Mouse (Mus musculus): Measurements from ENCODE around the gene Flt4. TPM values are rescaled to one million over a fixed set of nuclear protein-coding genes. Genes with fewer than 3 reads are reported as not detected.
"Not testable (repeated sequence)": the region's sequence is repeated elsewhere in the genome, so short reads cannot be mapped to it uniquely, and the experiment has no call there.

The Flt4 gene
- polyA plus RNA-seq (2012; rRNA removed) = 1.9 and 2.1 TPM in 2 replicates

- not testable (repeated sequence) for H3K27ac ChIP-seq (ENCODE audit: insufficient read depth, low read length)
- H3K4me3 ChIP-seq (ENCODE audit: insufficient read depth, low read length) = peak within 1 kb of the TSS; percentile 29
Observed at GRCm38 (mm10) chr11:49608938-49609867, at the start of gene Flt4. Gene Flt4, plus strand, starts transcription at chr11:49609263.

DNA sequence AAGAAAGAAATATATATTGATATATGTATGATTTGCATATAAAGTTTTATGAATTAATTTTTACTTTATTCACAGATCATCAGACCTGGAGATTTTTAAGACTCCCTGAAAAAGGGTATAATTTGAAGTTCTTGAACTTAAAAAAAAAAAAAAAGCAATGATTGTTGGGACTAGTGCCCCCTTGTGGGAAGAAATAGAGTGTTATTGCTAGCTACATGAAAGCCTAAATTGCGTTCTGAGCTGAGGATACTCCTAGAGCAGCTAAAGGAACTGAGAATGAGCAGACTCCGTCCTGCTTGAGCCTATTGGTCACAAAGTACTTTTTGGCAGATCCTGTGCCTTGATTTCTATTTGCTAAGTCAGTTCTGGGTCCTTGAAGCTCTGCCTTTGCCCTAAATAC lies 34.0 kb upstream of the Flt4 start:
- not testable (repeated sequence) for H3K4me3 ChIP-seq (ENCODE audit: insufficient read depth, low read length); H3K4me1 ChIP-seq (ENCODE audit: control insufficient read depth, insufficient read depth, low read length); H3K27ac ChIP-seq (ENCODE audit: insufficient read depth, low read length)

More at GRCm38 (mm10) chr11:49608938-49609867, at the start of gene Flt4:
- not testable (repeated sequence) for H3K4me1 ChIP-seq (ENCODE audit: control insufficient read depth, insufficient read depth, low read length)

- not testable (repeated sequence) for H3K4me3 ChIP-seq (ENCODE audit: insufficient read depth, low read length); H3K4me1 ChIP-seq (ENCODE audit: control insufficient read depth, insufficient read depth, low read length); H3K27ac ChIP-seq (ENCODE audit: insufficient read depth, low read length)
Observed at GRCm38 (mm10) chr11:49580452-49580851, 28.6 kb upstream of the Flt4 start.

- no peak overlapping the region for H3K4me3 ChIP-seq (ENCODE audit: insufficient read depth, low read length)
- H3K27ac ChIP-seq (ENCODE audit: insufficient read depth, low read length) = no peak overlapping the region
- H3K4me1 ChIP-seq (ENCODE audit: control insufficient read depth, insufficient read depth, low read length) = no peaks in the 10 kb centered on the region
- TF ChIP-seq POLR2A (IDR thresholded peaks at IDR 0.05; ENCODE audit: extremely low read depth, insufficient read depth, low read length) = no peak
- no peak for TF ChIP-seq CTCF (IDR thresholded peaks at IDR 0.05; ENCODE audit: extremely low read depth, insufficient read depth, low read length)
Observed at GRCm38 (mm10) chr11:49590213-49590612, 18.9 kb upstream of the Flt4 start.

GRCm38 (mm10) chr11:49597149-49597548 lies 11.9 kb upstream of the Flt4 start:
- H3K27ac ChIP-seq (ENCODE audit: insufficient read depth, low read length); H3K4me3 ChIP-seq (ENCODE audit: insufficient read depth, low read length); H3K4me1 ChIP-seq (ENCODE audit: control insufficient read depth, insufficient read depth, low read length): not testable (repeated sequence)
- TF ChIP-seq CTCF (IDR thresholded peaks at IDR 0.05; ENCODE audit: extremely low read depth, insufficient read depth, low read length) = peak; percentile 0; the same call in 1 of the 2 replicates

GRCm38 (mm10) chr11:49608306-49608705 lies 757 bp upstream of the Flt4 start:
- not testable (repeated sequence) for H3K4me1 ChIP-seq (ENCODE audit: control insufficient read depth, insufficient read depth, low read length); H3K27ac ChIP-seq (ENCODE audit: insufficient read depth, low read length); H3K4me3 ChIP-seq (ENCODE audit: insufficient read depth, low read length)

GRCm38 (mm10) chr11:49609868-49610824 lies 1.1 kb downstream of the Flt4 start:
- not testable (repeated sequence) for H3K27ac ChIP-seq (ENCODE audit: insufficient read depth, low read length)

GRCm38 (mm10) chr11:49611349-49611748 lies 2.3 kb downstream of the Flt4 start:
- not testable (repeated sequence) for H3K4me3 ChIP-seq (ENCODE audit: insufficient read depth, low read length); H3K27ac ChIP-seq (ENCODE audit: insufficient read depth, low read length); H3K4me1 ChIP-seq (ENCODE audit: control insufficient read depth, insufficient read depth, low read length)

More at GRCm38 (mm10) chr11:49609868-49610824, 1.1 kb downstream of the Flt4 start:
- H3K4me3 ChIP-seq (ENCODE audit: insufficient read depth, low read length) = peak overlapping the region; percentile 15
- not testable (repeated sequence) for H3K4me1 ChIP-seq (ENCODE audit: control insufficient read depth, insufficient read depth, low read length)

DNA sequence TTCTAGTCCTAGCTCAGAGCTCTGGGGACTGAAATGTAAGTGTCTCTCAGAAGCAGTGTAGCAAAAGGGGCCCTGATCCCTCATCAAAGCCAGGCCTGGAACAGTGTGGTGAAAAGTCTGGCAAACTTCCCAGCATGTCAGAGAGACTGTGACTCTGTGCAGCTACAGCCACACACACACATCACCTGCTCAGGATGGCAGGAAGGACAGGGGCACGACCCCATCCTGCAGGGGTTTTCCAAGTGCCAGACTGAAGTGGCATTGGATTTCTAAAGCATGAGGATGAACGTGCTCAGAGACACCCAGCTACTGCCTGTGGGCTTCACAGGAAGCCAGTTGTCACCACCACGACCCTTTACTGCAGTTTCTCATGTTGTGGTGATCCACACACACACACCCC lies 3.1 kb downstream of the Flt4 start:
- Histone ChIP-seq H3K4me1 (ENCODE audit: control insufficient read depth, insufficient read depth, low read length) (no peaks in the 10 kb centered on the region; the same call in 1 of the 2 replicates), H3K27ac (ENCODE audit: insufficient read depth, low read length) (no peak overlapping the region), H3K4me3 (ENCODE audit: insufficient read depth, low read length) (no peak overlapping the region)
- TF ChIP-seq POLR2A (IDR thresholded peaks at IDR 0.05; ENCODE audit: extremely low read depth, insufficient read depth, low read length) (no peak), CTCF (IDR thresholded peaks at IDR 0.05; ENCODE audit: extremely low read depth, insufficient read depth, low read length) (no peak)

DNA sequence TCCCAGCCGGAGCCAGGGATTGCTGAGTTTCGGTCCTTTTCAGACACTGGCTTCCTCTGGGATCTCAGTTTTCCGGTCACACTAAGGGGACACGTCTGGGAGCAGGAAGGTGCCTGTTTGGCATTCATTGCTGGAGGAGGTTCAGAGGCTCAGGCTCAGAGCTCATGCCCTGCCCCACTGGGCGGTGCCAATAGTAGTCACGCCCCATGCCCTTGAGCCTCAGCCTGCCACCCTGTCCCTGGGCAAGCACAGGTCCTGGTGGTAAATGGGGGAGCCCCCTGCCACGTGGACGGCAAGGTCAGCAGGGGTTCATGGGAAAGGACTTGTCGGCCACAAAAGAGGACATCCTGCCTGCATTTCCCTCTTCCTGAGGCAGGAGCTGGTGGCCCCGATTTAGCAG lies 4.3 kb downstream of the Flt4 start:
- no peaks in the 10 kb centered on the region; the same call in 1 of the 2 replicates for H3K4me1 ChIP-seq (ENCODE audit: control insufficient read depth, insufficient read depth, low read length)
- no peak overlapping the region for H3K27ac ChIP-seq (ENCODE audit: insufficient read depth, low read length)
- TF ChIP-seq CTCF (IDR thresholded peaks at IDR 0.05; ENCODE audit: extremely low read depth, insufficient read depth, low read length) = no peak
- no peak for TF ChIP-seq POLR2A (IDR thresholded peaks at IDR 0.05; ENCODE audit: extremely low read depth, insufficient read depth, low read length)
- H3K4me3 ChIP-seq (ENCODE audit: insufficient read depth, low read length) = no peak overlapping the region

Measured in cortical plate, adult 2 months (tissue).